Mouse (Mus musculus) cortical plate, adult 2 months (tissue): Measurements from ENCODE around the gene Cenpt. TPM values are rescaled to one million over a fixed set of nuclear protein-coding genes. Genes with fewer than 3 reads are reported as not detected.

Experiments
- H3K27ac ChIP-seq: fragments of 200-500 bp; 2 replicates; pipeline ENCODE4 v1.5.1; 2012; ENCODE audit warnings: low read length, control low read depth, inconsistent platforms; ENCODE audit not compliant: insufficient read depth
- H3K4me1 ChIP-seq: fragments of 200-500 bp; 2 replicates; pipeline ENCODE4 v1.6.1; 2011; ENCODE audit warnings: low read length; ENCODE audit not compliant: control insufficient read depth, insufficient read depth
- H3K4me3 ChIP-seq: fragments of 200-500 bp; 2 replicates; pipeline ENCODE4 v1.5.1; 2011; ENCODE audit warnings: mild to moderate bottlenecking, low read length, control low read depth; ENCODE audit not compliant: insufficient read depth
- CTCF ChIP-seq: fragments of 200-500 bp; IDR thresholded peaks from 2 replicates; pipeline ENCODE4 v1.5.1; 2011; ENCODE audit warnings: mild to moderate bottlenecking, control low read depth, low read length; ENCODE audit not compliant: insufficient read depth; ENCODE audit errors: extremely low read depth
- POLR2A ChIP-seq: fragments of 200-500 bp; IDR thresholded peaks from 2 replicates; pipeline ENCODE4 v1.6.1; 2011; ENCODE audit warnings: mild to moderate bottlenecking, low read length, control low read depth; ENCODE audit not compliant: insufficient read depth; ENCODE audit errors: extremely low read depth
- polyA plus RNA-seq: library from polyadenylated mRNA; depleted of rRNA; stranded (reverse); fragments of >200 nt; gene quantifications from 2 replicates; pipeline ENCODE4 v1.2.3, GENCODE M21; 2012

Cenpt gene
- polyA plus RNA-seq, 1 experiment = 33.2 TPM

- Histone ChIP-seq H3K4me3 (peak overlapping the region; percentile 62), H3K4me1 (peaks cover 4% of the 10 kb centered on the region; the same call in 1 of the 2 replicates), H3K27ac (peak overlapping the region; percentile 82)
- no peak for TF ChIP-seq POLR2A
- no peak for TF ChIP-seq CTCF
Measured at GRCm38 (mm10) chr8:105855248-105856167, 2.4 kb upstream of the Cenpt start.

- TF ChIP-seq CTCF = peak; percentile 81
- TF ChIP-seq POLR2A = no peak
- Histone ChIP-seq H3K4me3 (peak within 1 kb of the TSS; percentile 62), H3K4me1 (peaks cover 4% of the 10 kb centered on the region; the same call in 1 of the 2 replicates), H3K27ac (peak within 1 kb of the TSS; percentile 82)
Measured at GRCm38 (mm10) chr8:105854715-105855216, 1.7 kb upstream of the Cenpt start, which contains the start of gene Thap11. TSS of gene Thap11 (plus strand) at chr8:105855132.

- no peak for TF ChIP-seq CTCF
- no peak for TF ChIP-seq POLR2A
- H3K4me1 ChIP-seq = peaks cover 4% of the 10 kb centered on the region; the same call in 1 of the 2 replicates
- no peak overlapping the region for H3K27ac ChIP-seq
- peak overlapping the region; percentile 62; the same call in 1 of the 2 replicates for H3K4me3 ChIP-seq
Measured at GRCm38 (mm10) chr8:105854303-105854702, 1.2 kb upstream of the Cenpt start.

GRCm38 (mm10) chr8:105852146-105852729 lies 840 bp downstream of the Cenpt start:
- Histone ChIP-seq H3K4me1 (peaks cover 4% of the 10 kb centered on the region; the same call in 1 of the 2 replicates), H3K27ac (no peak overlapping the region), H3K4me3 (peak overlapping the region; percentile 69; the same call in 1 of the 2 replicates)
- no peak for TF ChIP-seq CTCF
- TF ChIP-seq POLR2A = no peak

GRCm38 (mm10) chr8:105851651-105852143 lies 1.4 kb downstream of the Cenpt start:
- TF ChIP-seq CTCF = no peak
- peak; percentile 81; the same call in 1 of the 2 replicates for TF ChIP-seq POLR2A
- Histone ChIP-seq H3K4me3 (peak overlapping the region; percentile 69), H3K4me1 (peaks cover 4% of the 10 kb centered on the region; the same call in 1 of the 2 replicates), H3K27ac (no peak overlapping the region)

- 0 out of 2 replicates have a peak, but pooled peaks cover 1% of the 10 kb centered on the region for H3K4me1 ChIP-seq
- H3K27ac ChIP-seq = no peak overlapping the region
- no peak overlapping the region for H3K4me3 ChIP-seq
- TF ChIP-seq CTCF (no peak), POLR2A (no peak)
Measured at GRCm38 (mm10) chr8:105850611-105851010, 2.5 kb downstream of the Cenpt start.

GRCm38 (mm10) chr8:105850014-105850413 lies 3.1 kb downstream of the Cenpt start:
- TF ChIP-seq POLR2A (no peak), CTCF (no peak)
- no peak overlapping the region for H3K4me3 ChIP-seq
- H3K27ac ChIP-seq = no peak overlapping the region
- 0 out of 2 replicates have a peak, but pooled peaks cover 1% of the 10 kb centered on the region for H3K4me1 ChIP-seq

- H3K27ac ChIP-seq = no peak overlapping the region
- H3K4me1 ChIP-seq = no peaks in the 10 kb centered on the region
- TF ChIP-seq POLR2A (no peak), CTCF (no peak)
- no peak overlapping the region for H3K4me3 ChIP-seq
Measured at GRCm38 (mm10) chr8:105846678-105847077, 6.4 kb downstream of the Cenpt start.

- TF ChIP-seq CTCF (no peak), POLR2A (no peak)
- no peak overlapping the region for H3K27ac ChIP-seq
- H3K4me3 ChIP-seq = no peak overlapping the region
- no peaks in the 10 kb centered on the region for H3K4me1 ChIP-seq
Measured at GRCm38 (mm10) chr8:105839209-105839608, 13.9 kb downstream of the Cenpt start.

- no peaks in the 10 kb centered on the region for H3K4me1 ChIP-seq
- H3K4me3 ChIP-seq = no peak overlapping the region
- TF ChIP-seq POLR2A (no peak), CTCF (no peak)
- H3K27ac ChIP-seq = no peak overlapping the region
Measured at GRCm38 (mm10) chr8:105836991-105837390, 16.1 kb downstream of the Cenpt start.
